Mouse (Mus musculus): ENCODE measurements around the gene Icam2. TPM values are rescaled to one million over a fixed set of nuclear protein-coding genes. Genes with fewer than 3 reads are reported as not detected.

Icam2 gene
- 16.1 and 16.8 TPM in 2 replicates for polyA plus RNA-seq (2014; fragmentation: Nextera tagmentation; extraction: Ambion mirVana)

DNA sequence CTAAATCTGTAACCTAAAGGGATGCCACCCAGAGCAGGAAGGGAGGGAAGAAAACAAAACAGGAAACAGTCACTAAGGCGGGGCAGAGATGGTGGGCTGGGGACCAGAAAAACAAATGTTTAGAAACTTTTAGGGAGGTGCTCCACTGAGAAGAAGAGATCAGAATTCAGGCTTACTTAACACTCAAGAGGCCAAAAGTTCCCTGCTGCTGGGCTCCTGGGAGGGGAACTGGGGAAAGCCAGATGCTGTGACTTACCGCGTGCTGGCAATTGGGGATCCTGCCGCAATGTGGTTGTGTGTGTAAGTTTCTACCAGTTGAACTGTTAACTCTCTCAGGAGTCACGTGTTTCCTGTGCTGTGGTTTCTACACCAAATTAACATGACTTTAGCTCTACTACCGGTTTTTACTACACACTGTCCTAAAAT, at the start of gene Icam2:
Gene Icam2, minus strand, starts transcription at position 285 of the 426 bp plus-strand sequence.
- Histone ChIP-seq H3K36me3 (ENCODE audit: control insufficient read depth, insufficient read depth, low read length) (no peaks in the 10 kb centered on the region), H3K4me3 (ENCODE audit: low read depth, low read length) (no peak within 1 kb of the TSS), H3K27me3 (ENCODE audit: control insufficient read depth, insufficient read depth, low read length) (no peaks in the 10 kb centered on the region), H3K4me1 (ENCODE audit: control insufficient read depth, insufficient read depth, low read length) (no peaks in the 10 kb centered on the region), H3K27ac (ENCODE audit: low read depth, low read length) (no peak within 1 kb of the TSS), H3K9me3 (ENCODE audit: control insufficient read depth, low read length) (no peaks in the 10 kb centered on the region), H3K4me2 (ENCODE audit: low read depth) (no peak within 1 kb of the TSS), H3K9ac (ENCODE audit: low read length) (no peak within 1 kb of the TSS)
- ATAC-seq (ENCODE audit: insufficient read depth, low FRiP score, low TSS enrichment) (no peak), DNase-seq (ENCODE audit: low spot score) (no peak)
- WGBS, result 88% methylated on average over 6 of the region's 6 CpGs

- Histone ChIP-seq H3K4me2 (ENCODE audit: low read depth) (no peak overlapping the region), H3K27me3 (ENCODE audit: control insufficient read depth, insufficient read depth, low read length) (no peaks in the 10 kb centered on the region), H3K27ac (ENCODE audit: low read depth, low read length) (no peak overlapping the region), H3K9me3 (ENCODE audit: control insufficient read depth, low read length) (no peaks in the 10 kb centered on the region), H3K4me1 (ENCODE audit: control insufficient read depth, insufficient read depth, low read length) (no peaks in the 10 kb centered on the region), H3K36me3 (ENCODE audit: control insufficient read depth, insufficient read depth, low read length) (no peaks in the 10 kb centered on the region), H3K4me3 (ENCODE audit: low read depth, low read length) (no peak overlapping the region), H3K9ac (ENCODE audit: low read length) (no peak overlapping the region)
- WGBS, result 90% methylated on average over 2 of the region's 2 CpGs
- ATAC-seq (ENCODE audit: insufficient read depth, low FRiP score, low TSS enrichment) (no peak), DNase-seq (ENCODE audit: low spot score) (no peak)
These were observed 49.7 kb upstream of the Icam2 start for GRCm38 (mm10) chr11:106437543-106437942.

- WGBS, result 87% methylated on average over 5 of the region's 5 CpGs
- Histone ChIP-seq H3K4me1 (ENCODE audit: control insufficient read depth, insufficient read depth, low read length) (no peaks in the 10 kb centered on the region), H3K36me3 (ENCODE audit: control insufficient read depth, insufficient read depth, low read length) (no peaks in the 10 kb centered on the region), H3K9me3 (ENCODE audit: control insufficient read depth, low read length) (no peaks in the 10 kb centered on the region), H3K4me2 (ENCODE audit: low read depth) (no peak overlapping the region), H3K27me3 (ENCODE audit: control insufficient read depth, insufficient read depth, low read length) (no peaks in the 10 kb centered on the region), H3K27ac (ENCODE audit: low read depth, low read length) (no peak overlapping the region), H3K9ac (ENCODE audit: low read length) (no peak overlapping the region), H3K4me3 (ENCODE audit: low read depth, low read length) (no peak overlapping the region)
- ATAC-seq (ENCODE audit: insufficient read depth, low FRiP score, low TSS enrichment) (no peak), DNase-seq (ENCODE audit: low spot score) (no peak)
These were observed 49.2 kb upstream of the Icam2 start for GRCm38 (mm10) chr11:106437039-106437438.

DNA sequence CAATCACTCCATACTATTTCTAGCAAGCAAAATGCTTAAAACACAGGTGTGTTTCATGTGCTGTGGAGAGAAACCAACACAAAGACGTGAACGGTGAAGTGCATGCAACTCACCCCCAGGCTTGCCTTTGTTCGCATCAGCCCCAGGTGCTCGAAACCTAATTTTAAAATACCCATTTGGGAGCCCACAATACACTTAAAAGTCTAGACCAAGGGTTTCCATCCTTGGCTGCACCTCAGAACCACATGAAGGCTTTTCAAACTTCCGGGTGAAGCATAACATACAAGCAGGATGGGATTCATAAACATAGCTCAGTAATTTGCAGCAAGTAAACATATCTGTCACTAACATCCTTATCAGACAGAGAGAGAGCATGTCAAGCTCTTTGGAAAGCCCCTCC, 42.5 kb upstream of the Icam2 start:
- no peak for DNase-seq (ENCODE audit: low spot score)
- Histone ChIP-seq H3K9ac (ENCODE audit: low read length) (no peak overlapping the region), H3K9me3 (ENCODE audit: control insufficient read depth, low read length) (no peaks in the 10 kb centered on the region), H3K27ac (ENCODE audit: low read depth, low read length) (no peak overlapping the region), H3K36me3 (ENCODE audit: control insufficient read depth, insufficient read depth, low read length) (no peaks in the 10 kb centered on the region), H3K4me1 (ENCODE audit: control insufficient read depth, insufficient read depth, low read length) (no peaks in the 10 kb centered on the region), H3K27me3 (ENCODE audit: control insufficient read depth, insufficient read depth, low read length) (no peaks in the 10 kb centered on the region), H3K4me2 (ENCODE audit: low read depth) (no peak overlapping the region), H3K4me3 (ENCODE audit: low read depth, low read length) (no peak overlapping the region)
- no peak for ATAC-seq (ENCODE audit: insufficient read depth, low FRiP score, low TSS enrichment)
- 96% methylated on average over 5 of the region's 5 CpGs for WGBS

DNA sequence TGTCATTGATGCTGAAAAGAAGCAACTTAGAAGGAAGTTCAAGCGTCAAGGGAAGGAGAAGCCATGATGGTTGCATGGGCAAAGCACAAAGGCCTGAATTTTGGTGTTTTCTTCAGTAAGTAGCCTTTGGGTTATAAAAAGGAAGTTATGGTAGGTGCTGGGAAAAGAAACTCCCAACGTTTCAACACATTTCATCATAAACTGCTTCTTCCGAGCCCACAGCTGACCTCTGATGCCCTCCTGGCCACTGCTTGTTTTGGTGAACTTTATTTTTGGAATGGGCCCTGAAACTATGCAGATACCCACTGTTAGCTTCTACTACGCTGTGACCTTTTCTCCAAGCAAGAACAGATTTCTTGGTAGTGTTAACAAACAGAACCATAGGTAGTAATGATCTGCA, 41.8 kb upstream of the Icam2 start:
- Histone ChIP-seq H3K4me1 (ENCODE audit: control insufficient read depth, insufficient read depth, low read length) (no peaks in the 10 kb centered on the region), H3K9ac (ENCODE audit: low read length) (no peak overlapping the region), H3K36me3 (ENCODE audit: control insufficient read depth, insufficient read depth, low read length) (no peaks in the 10 kb centered on the region), H3K4me3 (ENCODE audit: low read depth, low read length) (no peak overlapping the region), H3K4me2 (ENCODE audit: low read depth) (no peak overlapping the region), H3K27me3 (ENCODE audit: control insufficient read depth, insufficient read depth, low read length) (no peaks in the 10 kb centered on the region), H3K27ac (ENCODE audit: low read depth, low read length) (no peak overlapping the region), H3K9me3 (ENCODE audit: control insufficient read depth, low read length) (no peaks in the 10 kb centered on the region)
- WGBS, result 90% methylated on average over 4 of the region's 4 CpGs
- DNase-seq (ENCODE audit: low spot score) (no peak), ATAC-seq (ENCODE audit: insufficient read depth, low FRiP score, low TSS enrichment) (no peak)

- no peak overlapping the region for H3K4me3 ChIP-seq (ENCODE audit: low read depth, low read length)
- no peak overlapping the region for H3K27ac ChIP-seq (ENCODE audit: low read depth, low read length)
- DNase-seq (ENCODE audit: low spot score) (no peak), ATAC-seq (ENCODE audit: insufficient read depth, low FRiP score, low TSS enrichment) (no peak)
- no peak overlapping the region for H3K9ac ChIP-seq (ENCODE audit: low read length)
- H3K27me3 ChIP-seq (ENCODE audit: control insufficient read depth, insufficient read depth, low read length), result no peaks in the 10 kb centered on the region
- no peak overlapping the region for H3K4me2 ChIP-seq (ENCODE audit: low read depth)
- 94% methylated on average over 2 of the region's 2 CpGs for WGBS
- no peaks in the 10 kb centered on the region for H3K4me1 ChIP-seq (ENCODE audit: control insufficient read depth, insufficient read depth, low read length)
- H3K36me3 ChIP-seq (ENCODE audit: control insufficient read depth, insufficient read depth, low read length), result no peaks in the 10 kb centered on the region
- H3K9me3 ChIP-seq (ENCODE audit: control insufficient read depth, low read length), result no peaks in the 10 kb centered on the region
These were observed 40.7 kb upstream of the Icam2 start for GRCm38 (mm10) chr11:106428556-106428955.

- H3K4me2 ChIP-seq (ENCODE audit: low read depth), result no peak overlapping the region
- ATAC-seq (ENCODE audit: insufficient read depth, low FRiP score, low TSS enrichment), result no peak
- H3K27me3 ChIP-seq (ENCODE audit: control insufficient read depth, insufficient read depth, low read length), result no peaks in the 10 kb centered on the region
- no peaks in the 10 kb centered on the region for H3K4me1 ChIP-seq (ENCODE audit: control insufficient read depth, insufficient read depth, low read length)
- 87% methylated on average over 4 of the region's 4 CpGs for WGBS
- no peak for DNase-seq (ENCODE audit: low spot score)
- H3K4me3 ChIP-seq (ENCODE audit: low read depth, low read length), result no peak overlapping the region
- no peaks in the 10 kb centered on the region for H3K9me3 ChIP-seq (ENCODE audit: control insufficient read depth, low read length)
- H3K9ac ChIP-seq (ENCODE audit: low read length), result no peak overlapping the region
- H3K36me3 ChIP-seq (ENCODE audit: control insufficient read depth, insufficient read depth, low read length), result no peaks in the 10 kb centered on the region
- no peak overlapping the region for H3K27ac ChIP-seq (ENCODE audit: low read depth, low read length)
These were observed 40.2 kb upstream of the Icam2 start for GRCm38 (mm10) chr11:106428106-106428505.

GRCm38 (mm10) chr11:106426447-106426846, 38.6 kb upstream of the Icam2 start:
- ATAC-seq (ENCODE audit: insufficient read depth, low FRiP score, low TSS enrichment), result no peak

DNA sequence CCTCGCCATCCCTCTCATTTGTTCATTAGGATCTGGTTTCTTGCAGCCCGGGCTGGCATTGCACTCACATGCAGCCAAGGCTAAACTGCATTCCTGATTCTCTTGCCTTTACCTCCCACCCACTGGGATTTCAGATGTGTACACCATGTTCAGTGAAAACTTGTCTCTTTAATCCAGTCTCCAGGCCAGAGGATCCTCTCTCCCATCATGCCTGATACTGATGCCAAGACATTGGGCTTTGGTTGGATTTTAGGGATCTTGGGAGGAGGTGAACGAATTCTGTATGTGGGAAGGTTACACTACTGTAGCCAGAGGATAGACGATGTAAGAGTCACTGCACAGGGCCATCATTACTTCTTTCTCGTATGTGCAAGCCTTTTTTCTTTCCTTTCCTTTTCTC, 37.3 kb upstream of the Icam2 start:
- H3K27ac ChIP-seq (ENCODE audit: low read depth, low read length), result no peak overlapping the region
- no peak overlapping the region for H3K9ac ChIP-seq (ENCODE audit: low read length)
- DNase-seq (ENCODE audit: low spot score) (no peak), ATAC-seq (ENCODE audit: insufficient read depth, low FRiP score, low TSS enrichment) (no peak)
- no peak overlapping the region for H3K4me3 ChIP-seq (ENCODE audit: low read depth, low read length)
- no peaks in the 10 kb centered on the region for H3K9me3 ChIP-seq (ENCODE audit: control insufficient read depth, low read length)
- no peaks in the 10 kb centered on the region for H3K27me3 ChIP-seq (ENCODE audit: control insufficient read depth, insufficient read depth, low read length)
- no peak overlapping the region for H3K4me2 ChIP-seq (ENCODE audit: low read depth)
- WGBS, result 88% methylated on average over 5 of the region's 5 CpGs
- H3K36me3 ChIP-seq (ENCODE audit: control insufficient read depth, insufficient read depth, low read length), result no peaks in the 10 kb centered on the region
- H3K4me1 ChIP-seq (ENCODE audit: control insufficient read depth, insufficient read depth, low read length), result no peaks in the 10 kb centered on the region

More at GRCm38 (mm10) chr11:106426447-106426846, 38.6 kb upstream of the Icam2 start:
- Histone ChIP-seq H3K9ac (ENCODE audit: low read length) (no peak overlapping the region), H3K9me3 (ENCODE audit: control insufficient read depth, low read length) (no peaks in the 10 kb centered on the region), H3K27me3 (ENCODE audit: control insufficient read depth, insufficient read depth, low read length) (no peaks in the 10 kb centered on the region), H3K4me1 (ENCODE audit: control insufficient read depth, insufficient read depth, low read length) (no peaks in the 10 kb centered on the region), H3K27ac (ENCODE audit: low read depth, low read length) (no peak overlapping the region), H3K4me2 (ENCODE audit: low read depth) (no peak overlapping the region), H3K4me3 (ENCODE audit: low read depth, low read length) (no peak overlapping the region), H3K36me3 (ENCODE audit: control insufficient read depth, insufficient read depth, low read length) (no peaks in the 10 kb centered on the region)
- no peak for DNase-seq (ENCODE audit: low spot score)
- WGBS, result 96% methylated on average over 4 of the region's 4 CpGs

Data from neural tube, embryonic 11.5 days (tissue).